Mouse (Mus musculus): ENCODE measurements at regions not wholly inside any gene's neighbourhood (a gene's known extent, or its start where the extent isn't known, plus 50 kb on each side); places are given as distances from the start of the nearest gene placed in this dataset.

- no peak for TF ChIP-seq CTCF (IDR thresholded peaks at IDR 0.05; ENCODE audit: low read depth, low read length)
- no peak for TF ChIP-seq POLR2A (IDR thresholded peaks at IDR 0.05; ENCODE audit: extremely low read depth, insufficient read depth, low read length)
Observed at GRCm38 (mm10) chr7:36862481-36862880, 164.6 kb downstream of the Tshz3 start.

DNA sequence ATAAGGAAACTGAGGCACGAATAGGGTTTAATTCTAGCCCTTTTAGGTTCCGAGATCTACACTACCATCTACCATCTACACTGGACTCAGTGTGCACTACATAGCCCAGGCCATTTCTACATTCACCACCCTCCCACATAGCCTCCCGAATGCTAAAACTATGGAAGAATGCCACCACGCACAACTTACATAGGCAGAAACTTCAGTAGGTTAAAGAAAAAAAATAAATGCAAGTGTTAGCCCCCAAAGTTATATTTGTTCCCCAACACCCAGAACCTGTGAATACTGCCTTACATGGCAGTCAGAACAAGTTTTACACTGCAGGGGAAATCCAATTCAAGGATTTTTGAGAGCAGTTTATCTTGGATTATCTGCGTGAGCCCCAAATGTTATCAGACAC lies 165.8 kb downstream of the Tshz3 start:
- 78% methylated on average over 5 of the region's 5 CpGs for WGBS

More at GRCm38 (mm10) chr7:36862481-36862880, 164.6 kb downstream of the Tshz3 start:
- Histone ChIP-seq H3K4me1 (ENCODE audit: control insufficient read depth, insufficient read depth, low read length) (no peaks in the 10 kb centered on the region), H3K9ac (ENCODE audit: low read depth, low read length) (no peak overlapping the region), H3K79me2 (ENCODE audit: control insufficient read depth, insufficient read depth, low read length) (no peaks in the 10 kb centered on the region), H3K4me3 (ENCODE audit: insufficient read depth, low read depth, low read length) (no peak overlapping the region), H3K36me3 (ENCODE audit: control insufficient read depth, insufficient read depth, low read length) (no peaks in the 10 kb centered on the region), H3K27ac (replicated peaks; ENCODE audit: insufficient read depth, low read depth, low read length) (no peak overlapping the region), H3K27me3 (ENCODE audit: control insufficient read depth, insufficient read depth, low read length) (no peaks in the 10 kb centered on the region)
- 84% methylated on average over 7 of the region's 7 CpGs for WGBS
- no peak for DNase-seq (ENCODE audit: extremely low read depth, low read depth, low spot score)

GRCm38 (mm10) chr7:36864675-36865074 lies 166.8 kb downstream of the Tshz3 start:
- Histone ChIP-seq H3K27me3 (ENCODE audit: control insufficient read depth, insufficient read depth, low read length) (no peaks in the 10 kb centered on the region), H3K9ac (ENCODE audit: low read depth, low read length) (no peak overlapping the region)
- 67% methylated on average over 4 of the region's 4 CpGs for WGBS

More for the DNA sequence above, 165.8 kb downstream of the Tshz3 start:
- TF ChIP-seq CTCF (IDR thresholded peaks at IDR 0.05; ENCODE audit: low read depth, low read length) (no peak), POLR2A (IDR thresholded peaks at IDR 0.05; ENCODE audit: extremely low read depth, insufficient read depth, low read length) (no peak)
- no peak for DNase-seq (ENCODE audit: extremely low read depth, low read depth, low spot score)
- Histone ChIP-seq H3K36me3 (ENCODE audit: control insufficient read depth, insufficient read depth, low read length) (no peaks in the 10 kb centered on the region), H3K9ac (ENCODE audit: low read depth, low read length) (no peak overlapping the region), H3K4me1 (ENCODE audit: control insufficient read depth, insufficient read depth, low read length) (no peaks in the 10 kb centered on the region), H3K4me3 (ENCODE audit: insufficient read depth, low read depth, low read length) (no peak overlapping the region), H3K79me2 (ENCODE audit: control insufficient read depth, insufficient read depth, low read length) (no peaks in the 10 kb centered on the region), H3K27me3 (ENCODE audit: control insufficient read depth, insufficient read depth, low read length) (no peaks in the 10 kb centered on the region), H3K27ac (replicated peaks; ENCODE audit: insufficient read depth, low read depth, low read length) (no peak overlapping the region)

GRCm38 (mm10) chr7:36866602-36867001 lies 168.7 kb downstream of the Tshz3 start:
- no peaks in the 10 kb centered on the region for H3K4me1 ChIP-seq (ENCODE audit: control insufficient read depth, insufficient read depth, low read length)
- TF ChIP-seq CTCF (IDR thresholded peaks at IDR 0.05; ENCODE audit: low read depth, low read length) (no peak), POLR2A (IDR thresholded peaks at IDR 0.05; ENCODE audit: extremely low read depth, insufficient read depth, low read length) (no peak)
- no peaks in the 10 kb centered on the region for H3K27me3 ChIP-seq (ENCODE audit: control insufficient read depth, insufficient read depth, low read length)
- no peak overlapping the region for H3K27ac ChIP-seq (replicated peaks; ENCODE audit: insufficient read depth, low read depth, low read length)
- H3K9ac ChIP-seq (ENCODE audit: low read depth, low read length) = no peak overlapping the region
- no peaks in the 10 kb centered on the region for H3K79me2 ChIP-seq (ENCODE audit: control insufficient read depth, insufficient read depth, low read length)
- no peak for DNase-seq (ENCODE audit: extremely low read depth, low read depth, low spot score)
- H3K4me3 ChIP-seq (ENCODE audit: insufficient read depth, low read depth, low read length) = no peak overlapping the region
- 88% methylated on average over 12 of the region's 12 CpGs for WGBS
- H3K36me3 ChIP-seq (ENCODE audit: control insufficient read depth, insufficient read depth, low read length) = no peaks in the 10 kb centered on the region

More at GRCm38 (mm10) chr7:36864675-36865074, 166.8 kb downstream of the Tshz3 start:
- Histone ChIP-seq H3K36me3 (ENCODE audit: control insufficient read depth, insufficient read depth, low read length) (no peaks in the 10 kb centered on the region), H3K4me3 (ENCODE audit: insufficient read depth, low read depth, low read length) (no peak overlapping the region), H3K27ac (replicated peaks; ENCODE audit: insufficient read depth, low read depth, low read length) (no peak overlapping the region), H3K4me1 (ENCODE audit: control insufficient read depth, insufficient read depth, low read length) (no peaks in the 10 kb centered on the region), H3K79me2 (ENCODE audit: control insufficient read depth, insufficient read depth, low read length) (no peaks in the 10 kb centered on the region)
- TF ChIP-seq CTCF (IDR thresholded peaks at IDR 0.05; ENCODE audit: low read depth, low read length) = no peak
- TF ChIP-seq POLR2A (IDR thresholded peaks at IDR 0.05; ENCODE audit: extremely low read depth, insufficient read depth, low read length) = no peak
- DNase-seq (ENCODE audit: extremely low read depth, low read depth, low spot score) = no peak

- no peak for DNase-seq (ENCODE audit: extremely low read depth, low read depth, low spot score)
- Histone ChIP-seq H3K4me3 (ENCODE audit: insufficient read depth, low read depth, low read length) (no peak overlapping the region), H3K9ac (ENCODE audit: low read depth, low read length) (no peak overlapping the region), H3K36me3 (ENCODE audit: control insufficient read depth, insufficient read depth, low read length) (no peaks in the 10 kb centered on the region), H3K27me3 (ENCODE audit: control insufficient read depth, insufficient read depth, low read length) (no peaks in the 10 kb centered on the region), H3K27ac (replicated peaks; ENCODE audit: insufficient read depth, low read depth, low read length) (no peak overlapping the region), H3K79me2 (ENCODE audit: control insufficient read depth, insufficient read depth, low read length) (no peaks in the 10 kb centered on the region), H3K4me1 (ENCODE audit: control insufficient read depth, insufficient read depth, low read length) (no peaks in the 10 kb centered on the region)
- WGBS = 74% methylated on average over 5 of the region's 5 CpGs
- no peak for TF ChIP-seq CTCF (IDR thresholded peaks at IDR 0.05; ENCODE audit: low read depth, low read length)
- TF ChIP-seq POLR2A (IDR thresholded peaks at IDR 0.05; ENCODE audit: extremely low read depth, insufficient read depth, low read length) = no peak
Observed at GRCm38 (mm10) chr7:36874004-36874403, 176.1 kb downstream of the Tshz3 start.

GRCm38 (mm10) chr7:36877686-36878085 lies 179.8 kb downstream of the Tshz3 start:
- Histone ChIP-seq H3K79me2 (ENCODE audit: control insufficient read depth, insufficient read depth, low read length) (no peaks in the 10 kb centered on the region), H3K4me3 (ENCODE audit: insufficient read depth, low read depth, low read length) (no peak overlapping the region), H3K27ac (replicated peaks; ENCODE audit: insufficient read depth, low read depth, low read length) (no peak overlapping the region), H3K4me1 (ENCODE audit: control insufficient read depth, insufficient read depth, low read length) (no peaks in the 10 kb centered on the region), H3K27me3 (ENCODE audit: control insufficient read depth, insufficient read depth, low read length) (no peaks in the 10 kb centered on the region), H3K36me3 (ENCODE audit: control insufficient read depth, insufficient read depth, low read length) (no peaks in the 10 kb centered on the region), H3K9ac (ENCODE audit: low read depth, low read length) (no peak overlapping the region)
- 19% methylated on average over 7 of the region's 7 CpGs for WGBS
- DNase-seq (ENCODE audit: extremely low read depth, low read depth, low spot score) = no peak
- no peak for TF ChIP-seq POLR2A (IDR thresholded peaks at IDR 0.05; ENCODE audit: extremely low read depth, insufficient read depth, low read length)
- TF ChIP-seq CTCF (IDR thresholded peaks at IDR 0.05; ENCODE audit: low read depth, low read length) = no peak

Measured in liver, adult 2 months (tissue).